Mouse (Mus musculus): ENCODE data around the gene Zfp36l1. TPM values are rescaled to one million over a fixed set of nuclear protein-coding genes. Genes with fewer than 3 reads are reported as not detected.

The Zfp36l1 gene
- polyA plus RNA-seq, 1 experiment from 2014 or later: 148 TPM

DNA sequence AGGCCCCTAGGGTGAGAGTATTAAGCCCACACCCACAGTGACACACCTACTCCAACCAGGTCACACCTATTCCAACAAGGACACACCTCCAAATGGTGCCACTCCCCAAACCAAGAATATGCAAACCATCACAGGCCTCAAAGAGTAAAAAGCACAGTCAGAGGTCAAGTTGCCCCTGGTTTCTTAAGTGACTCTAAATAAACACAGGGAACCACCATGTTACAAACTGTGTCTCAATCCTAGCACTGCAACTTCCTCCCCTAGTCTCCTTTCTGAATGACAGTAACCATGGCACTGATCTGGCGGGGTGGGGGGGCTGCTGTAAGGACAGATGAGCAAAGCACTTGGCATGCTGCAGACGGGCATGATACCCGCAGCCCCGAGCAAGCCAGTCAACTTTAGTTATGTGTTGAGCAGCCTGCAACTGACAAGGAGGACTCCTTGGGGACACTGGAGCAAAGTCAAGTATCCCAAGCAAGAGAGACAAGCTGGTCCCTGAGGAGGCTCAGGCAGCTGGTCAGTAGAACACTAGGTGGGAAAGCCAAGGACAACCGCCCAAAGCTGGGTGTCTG lies 14.5 kb upstream of the Zfp36l1 start:
- Histone ChIP-seq H3K4me2 (no peak overlapping the region), H3K9me3 (no peaks in the 10 kb centered on the region), H3K36me3 (peaks cover 19% of the 10 kb centered on the region), H3K9ac (no peak overlapping the region), H3K27ac (no peak overlapping the region), H3K4me3 (no peak overlapping the region), H3K27me3 (no peaks in the 10 kb centered on the region), H3K4me1 (peaks cover 52% of the 10 kb centered on the region)
- no peak for ATAC-seq (ENCODE audit: insufficient number of reproducible peaks, low FRiP score, low TSS enrichment, low read depth)
- 86% methylated on average over 5 of the region's 5 CpGs for WGBS

DNA sequence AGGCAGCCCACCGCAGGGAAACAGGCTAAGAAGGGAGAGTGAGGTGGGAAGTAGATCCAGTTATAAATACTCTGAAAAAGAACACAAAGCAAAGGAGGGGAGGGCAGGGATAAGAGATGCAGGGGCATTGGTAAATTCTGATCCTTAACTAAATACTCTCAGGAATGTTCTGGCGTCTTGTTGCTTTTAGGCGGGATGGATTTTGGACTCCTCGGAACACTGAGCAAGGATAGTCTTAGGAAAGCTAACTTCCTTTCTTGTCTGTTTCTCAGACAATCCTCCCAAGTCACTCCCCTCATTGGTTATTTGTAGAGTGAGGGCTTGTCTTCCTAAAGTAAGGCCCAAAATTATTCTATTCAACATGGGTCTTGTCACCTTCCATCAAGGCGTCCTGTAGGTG lies 12.5 kb upstream of the Zfp36l1 start:
- ATAC-seq (ENCODE audit: insufficient number of reproducible peaks, low FRiP score, low TSS enrichment, low read depth): no peak
- Histone ChIP-seq H3K9me3 (no peaks in the 10 kb centered on the region), H3K4me1 (peaks cover 36% of the 10 kb centered on the region), H3K27me3 (no peaks in the 10 kb centered on the region), H3K4me3 (no peak overlapping the region), H3K36me3 (peaks cover 24% of the 10 kb centered on the region), H3K9ac (no peak overlapping the region), H3K27ac (no peak overlapping the region), H3K4me2 (no peak overlapping the region)
- WGBS: 88% methylated on average over 5 of the region's 5 CpGs

DNA sequence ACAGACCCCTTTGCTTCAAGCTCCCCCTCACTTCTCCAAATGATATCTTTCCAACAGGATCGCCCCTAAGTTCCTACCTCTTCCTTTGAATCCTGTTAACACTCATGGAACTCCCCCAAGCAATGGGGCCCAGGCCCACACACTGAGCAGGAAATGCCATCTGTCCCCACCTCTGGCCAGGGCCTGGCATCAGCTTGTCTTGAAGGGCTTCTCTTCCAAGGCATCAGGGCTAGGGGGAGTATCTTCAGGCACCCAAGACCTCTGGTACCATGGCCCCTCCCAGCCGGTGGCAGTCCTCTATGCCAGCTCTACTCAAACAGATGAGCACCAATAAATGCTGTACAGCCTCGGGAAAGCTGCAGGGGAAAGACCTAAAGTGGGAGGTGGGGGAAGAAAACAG lies 11.9 kb upstream of the Zfp36l1 start:
- ATAC-seq (ENCODE audit: insufficient number of reproducible peaks, low FRiP score, low TSS enrichment, low read depth): no peak
- H3K4me2 ChIP-seq: no peak overlapping the region
- WGBS: 57% methylated on average over 3 of the region's 3 CpGs
- no peak overlapping the region for H3K4me3 ChIP-seq
- H3K9me3 ChIP-seq: no peaks in the 10 kb centered on the region
- peaks cover 31% of the 10 kb centered on the region for H3K4me1 ChIP-seq
- H3K27me3 ChIP-seq: no peaks in the 10 kb centered on the region
- H3K27ac ChIP-seq: no peak overlapping the region
- no peak overlapping the region for H3K9ac ChIP-seq
- H3K36me3 ChIP-seq: peaks cover 27% of the 10 kb centered on the region

- 64% methylated on average over 3 of the region's 3 CpGs for WGBS
Observed at GRCm38 (mm10) chr12:80124211-80124610, 11.4 kb upstream of the Zfp36l1 start.

DNA sequence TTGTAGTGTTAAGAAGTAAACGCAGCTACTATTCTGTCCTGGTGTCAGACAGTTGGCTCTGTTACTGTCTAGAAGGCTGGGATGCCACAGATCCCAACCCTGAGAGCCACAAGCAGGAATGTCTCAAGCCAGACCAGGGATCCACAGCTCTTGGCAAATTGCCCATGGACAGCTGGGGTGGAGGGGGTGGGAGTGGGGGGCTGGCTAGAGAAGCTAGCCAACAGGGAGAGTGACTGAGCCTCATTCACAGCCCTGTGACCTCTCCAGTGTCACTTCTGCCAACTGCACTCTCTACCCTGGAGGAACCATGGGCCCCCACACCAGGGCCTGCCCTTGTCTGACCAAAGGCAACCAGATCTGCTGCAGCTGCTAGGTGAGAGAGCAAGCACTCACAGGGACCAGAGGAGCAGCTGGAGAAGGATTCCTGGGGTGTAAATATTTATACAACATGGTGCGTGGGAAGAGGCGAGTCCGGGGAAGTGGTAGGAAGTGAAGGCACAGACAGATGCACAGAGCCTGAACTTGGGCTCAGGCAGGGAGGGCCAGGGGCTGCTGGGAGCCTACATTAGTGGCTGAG lies 10.5 kb upstream of the Zfp36l1 start:
- Histone ChIP-seq H3K27ac (peak overlapping the region; percentile 48), H3K4me2 (no peak overlapping the region), H3K9ac (no peak overlapping the region), H3K4me1 (peaks cover 23% of the 10 kb centered on the region), H3K4me3 (no peak overlapping the region), H3K27me3 (no peaks in the 10 kb centered on the region), H3K36me3 (peaks cover 29% of the 10 kb centered on the region), H3K9me3 (no peaks in the 10 kb centered on the region)
- WGBS: 52% methylated on average over 4 of the region's 4 CpGs
- peak; percentile 81; the same call in 1 of the 2 replicates for ATAC-seq (ENCODE audit: insufficient number of reproducible peaks, low FRiP score, low TSS enrichment, low read depth)

More at GRCm38 (mm10) chr12:80124211-80124610, 11.4 kb upstream of the Zfp36l1 start:
- H3K9ac ChIP-seq: no peak overlapping the region
- H3K9me3 ChIP-seq: no peaks in the 10 kb centered on the region
- no peak overlapping the region for H3K4me2 ChIP-seq
- H3K27me3 ChIP-seq: no peaks in the 10 kb centered on the region
- ATAC-seq (ENCODE audit: insufficient number of reproducible peaks, low FRiP score, low TSS enrichment, low read depth): no peak
- H3K4me1 ChIP-seq: peaks cover 25% of the 10 kb centered on the region
- no peak overlapping the region for H3K27ac ChIP-seq
- peaks cover 29% of the 10 kb centered on the region for H3K36me3 ChIP-seq
- no peak overlapping the region for H3K4me3 ChIP-seq

DNA sequence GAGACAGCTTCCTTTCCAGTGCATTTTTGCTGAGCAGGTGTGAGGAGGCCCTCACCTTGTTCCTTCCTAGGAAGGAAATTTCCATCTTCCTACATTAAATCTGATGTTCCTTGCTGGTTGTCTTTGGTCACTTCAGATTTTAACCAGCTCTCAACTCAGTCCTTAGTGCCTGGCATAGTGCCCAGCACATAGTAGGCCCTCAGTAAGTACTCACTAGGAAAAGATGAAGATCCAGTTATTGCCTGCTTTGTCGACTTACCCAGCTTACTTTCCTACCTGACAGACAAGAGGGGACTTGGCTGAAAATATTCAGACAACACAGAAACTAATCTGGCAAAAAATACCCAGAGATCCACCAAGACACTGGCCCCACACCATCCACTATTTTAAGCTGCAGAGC lies 8.6 kb upstream of the Zfp36l1 start:
- ATAC-seq (ENCODE audit: insufficient number of reproducible peaks, low FRiP score, low TSS enrichment, low read depth): no peak
- no peak overlapping the region for H3K4me2 ChIP-seq
- peaks cover 29% of the 10 kb centered on the region for H3K4me1 ChIP-seq
- no peak overlapping the region for H3K9ac ChIP-seq
- no peak overlapping the region for H3K4me3 ChIP-seq
- no peaks in the 10 kb centered on the region for H3K27me3 ChIP-seq
- H3K36me3 ChIP-seq: peaks cover 18% of the 10 kb centered on the region
- H3K27ac ChIP-seq: peak overlapping the region; percentile 47; the same call in 1 of the 2 replicates
- no peaks in the 10 kb centered on the region for H3K9me3 ChIP-seq
- 67% methylated on average over 1 of the region's 1 CpGs for WGBS

DNA sequence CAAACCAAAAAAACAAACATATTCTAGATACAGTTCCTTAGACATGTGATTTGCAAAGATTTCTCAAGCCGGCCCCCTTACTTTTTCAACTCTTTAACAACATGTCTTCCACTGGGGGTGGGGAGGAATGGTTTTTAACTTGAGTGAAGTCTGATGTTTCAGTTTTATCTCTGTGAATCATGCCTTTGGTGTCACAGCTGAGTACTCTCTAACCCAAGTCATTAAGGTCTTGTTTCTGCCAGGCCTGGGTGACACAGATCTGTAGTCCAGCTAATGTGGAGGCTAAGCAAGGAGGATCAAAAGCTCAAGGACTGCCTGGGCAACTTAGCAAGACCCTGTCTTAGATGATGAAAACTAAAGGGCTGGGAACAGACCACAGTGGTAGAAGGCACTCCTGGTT lies 5.8 kb upstream of the Zfp36l1 start:
- no peak overlapping the region for H3K9ac ChIP-seq
- H3K27ac ChIP-seq: no peak overlapping the region
- peaks cover 26% of the 10 kb centered on the region for H3K4me1 ChIP-seq
- 93% methylated on average over 1 of the region's 1 CpGs for WGBS
- no peaks in the 10 kb centered on the region for H3K9me3 ChIP-seq
- H3K4me2 ChIP-seq: no peak overlapping the region
- no peaks in the 10 kb centered on the region for H3K27me3 ChIP-seq
- no peak for ATAC-seq (ENCODE audit: insufficient number of reproducible peaks, low FRiP score, low TSS enrichment, low read depth)
- no peak overlapping the region for H3K4me3 ChIP-seq
- peaks cover 10% of the 10 kb centered on the region for H3K36me3 ChIP-seq

GRCm38 (mm10) chr12:80116206-80117112 lies 3.6 kb upstream of the Zfp36l1 start:
- Histone ChIP-seq H3K4me2 (peak overlapping the region; percentile 79), H3K27me3 (no peaks in the 10 kb centered on the region), H3K4me1 (peaks cover 14% of the 10 kb centered on the region; the same call in 1 of the 2 replicates), H3K36me3 (peaks cover 10% of the 10 kb centered on the region), H3K9me3 (no peaks in the 10 kb centered on the region), H3K4me3 (peak overlapping the region; percentile 71), H3K9ac (peak overlapping the region; percentile 78), H3K27ac (peak overlapping the region; percentile 99)
- WGBS: 39% methylated on average over 18 of the region's 18 CpGs
- no peak for ATAC-seq (ENCODE audit: insufficient number of reproducible peaks, low FRiP score, low TSS enrichment, low read depth)

DNA sequence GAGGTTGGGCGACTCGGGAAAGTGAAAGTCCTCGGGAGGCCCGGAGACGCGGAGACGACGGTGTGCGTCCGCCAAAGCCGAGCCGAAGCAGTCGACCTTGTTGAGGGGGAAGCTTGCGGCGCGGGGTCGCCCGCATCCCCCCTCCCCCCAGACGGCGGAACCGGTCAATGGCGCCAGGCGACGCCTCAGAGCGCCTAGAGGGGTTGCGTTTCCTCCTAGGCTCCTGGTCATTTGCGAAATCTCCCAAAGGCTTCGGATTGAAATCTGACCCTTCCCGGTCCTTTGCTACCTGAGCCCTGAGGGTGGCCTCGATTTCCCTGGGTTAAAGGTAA lies 3.0 kb upstream of the Zfp36l1 start:
- H3K27me3 ChIP-seq: no peaks in the 10 kb centered on the region
- H3K9ac ChIP-seq: peak overlapping the region; percentile 78
- under 1% methylated on average over 30 of the region's 30 CpGs for WGBS
- peak overlapping the region; percentile 79 for H3K4me2 ChIP-seq
- ATAC-seq (ENCODE audit: insufficient number of reproducible peaks, low FRiP score, low TSS enrichment, low read depth): no peak
- peaks cover 14% of the 10 kb centered on the region; the same call in 1 of the 2 replicates for H3K4me1 ChIP-seq
- peak overlapping the region; percentile 71 for H3K4me3 ChIP-seq
- peak overlapping the region; percentile 99 for H3K27ac ChIP-seq
- H3K9me3 ChIP-seq: no peaks in the 10 kb centered on the region
- H3K36me3 ChIP-seq: peaks cover 10% of the 10 kb centered on the region

GRCm38 (mm10) chr12:80115142-80115862 lies 2.5 kb upstream of the Zfp36l1 start:
- 0 out of 2 replicates have a peak, but pooled peaks have one; percentile 32 for ATAC-seq (ENCODE audit: insufficient number of reproducible peaks, low FRiP score, low TSS enrichment, low read depth)
- H3K27me3 ChIP-seq: no peaks in the 10 kb centered on the region
- no peaks in the 10 kb centered on the region for H3K9me3 ChIP-seq
- H3K4me3 ChIP-seq: peak overlapping the region; percentile 71
- peak overlapping the region; percentile 99 for H3K27ac ChIP-seq
- peak overlapping the region; percentile 79 for H3K4me2 ChIP-seq
- H3K9ac ChIP-seq: peak overlapping the region; percentile 78
- WGBS: under 1% methylated on average over 70 of the region's 71 CpGs
- H3K4me1 ChIP-seq: peaks cover 15% of the 10 kb centered on the region; the same call in 1 of the 2 replicates
- peaks cover 5% of the 10 kb centered on the region for H3K36me3 ChIP-seq

DNA sequence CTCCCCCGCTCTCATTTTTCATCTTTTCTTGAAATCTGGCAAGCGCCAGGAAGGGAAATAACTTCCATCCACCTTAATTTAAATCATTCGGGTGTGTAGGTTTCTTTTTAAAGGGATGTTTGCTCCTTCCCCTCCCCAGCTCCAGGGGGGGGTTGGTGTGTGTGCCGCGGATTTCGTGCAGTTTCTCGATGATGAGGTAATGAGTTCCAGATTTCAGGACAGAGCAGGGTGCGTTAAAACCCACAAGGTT lies 2.0 kb upstream of the Zfp36l1 start:
- H3K27me3 ChIP-seq: no peaks in the 10 kb centered on the region
- WGBS: 0% methylated on average over 8 of the region's 8 CpGs
- H3K4me2 ChIP-seq: peak overlapping the region; percentile 79
- H3K9ac ChIP-seq: peak overlapping the region; percentile 78
- H3K9me3 ChIP-seq: no peaks in the 10 kb centered on the region
- peak overlapping the region; percentile 99 for H3K27ac ChIP-seq
- ATAC-seq (ENCODE audit: insufficient number of reproducible peaks, low FRiP score, low TSS enrichment, low read depth): 0 out of 2 replicates have a peak, but pooled peaks have one; percentile 16
- H3K4me3 ChIP-seq: peak overlapping the region; percentile 71
- H3K36me3 ChIP-seq: peaks cover 8% of the 10 kb centered on the region
- H3K4me1 ChIP-seq: peaks cover 20% of the 10 kb centered on the region

All from limb, embryonic 15.5 days (tissue).